Mouse (Mus musculus): ENCODE measurements around the gene Brwd3. TPM values are rescaled to one million over a fixed set of nuclear protein-coding genes. Genes with fewer than 3 reads are reported as not detected.

Brwd3 gene
- 3.7 and 3.8 TPM in 2 replicates for polyA plus RNA-seq (2014; fragmentation: Nextera tagmentation; extraction: Ambion mirVana)

GRCm38 (mm10) chrX:108834090-108834774 is at the start of gene Brwd3:
Gene Brwd3, minus strand, starts transcription at chrX:108834372.
- peak; percentile 93 for ATAC-seq (replicated peaks; ENCODE audit: insufficient number of reproducible peaks, low FRiP score, low TSS enrichment)
- H3K36me3 ChIP-seq (ENCODE audit: control insufficient read depth, insufficient read depth, low read length) = no peaks in the 10 kb centered on the region
- no peaks in the 10 kb centered on the region for H3K27me3 ChIP-seq (ENCODE audit: control insufficient read depth, insufficient read depth, low read length)
- H3K27ac ChIP-seq (ENCODE audit: low read depth, low read length) = peak within 1 kb of the TSS; percentile 77
- peak within 1 kb of the TSS; percentile 59 for H3K4me3 ChIP-seq (ENCODE audit: low read depth, low read length)
- WGBS (ENCODE audit: insufficient replicate concordance) = 19% methylated on average over 33 of the region's 39 CpGs
- no peaks in the 10 kb centered on the region for H3K4me1 ChIP-seq (ENCODE audit: control insufficient read depth, insufficient read depth, low read length)
- H3K9me3 ChIP-seq (replicated peaks; ENCODE audit: control insufficient read depth, low read length) = no peaks in the 10 kb centered on the region
- H3K9ac ChIP-seq (ENCODE audit: low read depth, low read length) = peak within 1 kb of the TSS; percentile 74
- peak within 1 kb of the TSS; percentile 58 for H3K4me2 ChIP-seq

GRCm38 (mm10) chrX:108862632-108863031 is 28.5 kb upstream of the Brwd3 start:
- Histone ChIP-seq H3K9ac (ENCODE audit: low read depth, low read length) (no peak overlapping the region), H3K27ac (ENCODE audit: low read depth, low read length) (no peak overlapping the region), H3K4me1 (ENCODE audit: control insufficient read depth, insufficient read depth, low read length) (no peaks in the 10 kb centered on the region), H3K36me3 (ENCODE audit: control insufficient read depth, insufficient read depth, low read length) (no peaks in the 10 kb centered on the region), H3K9me3 (replicated peaks; ENCODE audit: control insufficient read depth, low read length) (no peaks in the 10 kb centered on the region), H3K27me3 (ENCODE audit: control insufficient read depth, insufficient read depth, low read length) (no peaks in the 10 kb centered on the region), H3K4me3 (ENCODE audit: low read depth, low read length) (no peak overlapping the region), H3K4me2 (no peak overlapping the region)
- 74% methylated on average over 4 of the region's 4 CpGs for WGBS (ENCODE audit: insufficient replicate concordance)
- no peak for ATAC-seq (replicated peaks; ENCODE audit: insufficient number of reproducible peaks, low FRiP score, low TSS enrichment)

GRCm38 (mm10) chrX:108842705-108843104 is 8.5 kb upstream of the Brwd3 start:
- no peaks in the 10 kb centered on the region for H3K36me3 ChIP-seq (ENCODE audit: control insufficient read depth, insufficient read depth, low read length)
- ATAC-seq (replicated peaks; ENCODE audit: insufficient number of reproducible peaks, low FRiP score, low TSS enrichment) = no peak
- no peaks in the 10 kb centered on the region for H3K4me1 ChIP-seq (ENCODE audit: control insufficient read depth, insufficient read depth, low read length)
- H3K4me3 ChIP-seq (ENCODE audit: low read depth, low read length) = no peak overlapping the region
- 93% methylated on average over 2 of the region's 2 CpGs for WGBS (ENCODE audit: insufficient replicate concordance)
- no peak overlapping the region for H3K9ac ChIP-seq (ENCODE audit: low read depth, low read length)
- H3K9me3 ChIP-seq (replicated peaks; ENCODE audit: control insufficient read depth, low read length) = no peaks in the 10 kb centered on the region
- no peak overlapping the region for H3K4me2 ChIP-seq
- no peaks in the 10 kb centered on the region for H3K27me3 ChIP-seq (ENCODE audit: control insufficient read depth, insufficient read depth, low read length)
- H3K27ac ChIP-seq (ENCODE audit: low read depth, low read length) = no peak overlapping the region

GRCm38 (mm10) chrX:108836416-108836815 is 2.2 kb upstream of the Brwd3 start:
- Histone ChIP-seq H3K9ac (ENCODE audit: low read depth, low read length) (no peak overlapping the region), H3K4me3 (ENCODE audit: low read depth, low read length) (no peak overlapping the region), H3K36me3 (ENCODE audit: control insufficient read depth, insufficient read depth, low read length) (no peaks in the 10 kb centered on the region), H3K4me1 (ENCODE audit: control insufficient read depth, insufficient read depth, low read length) (no peaks in the 10 kb centered on the region), H3K27ac (ENCODE audit: low read depth, low read length) (no peak overlapping the region), H3K9me3 (replicated peaks; ENCODE audit: control insufficient read depth, low read length) (no peaks in the 10 kb centered on the region), H3K4me2 (no peak overlapping the region), H3K27me3 (ENCODE audit: control insufficient read depth, insufficient read depth, low read length) (no peaks in the 10 kb centered on the region)
- ATAC-seq (replicated peaks; ENCODE audit: insufficient number of reproducible peaks, low FRiP score, low TSS enrichment) = no peak
- WGBS (ENCODE audit: insufficient replicate concordance) = 56% methylated on average over 2 of the region's 2 CpGs

- WGBS (ENCODE audit: insufficient replicate concordance) = 70% methylated on average over 5 of the region's 5 CpGs
- Histone ChIP-seq H3K36me3 (ENCODE audit: control insufficient read depth, insufficient read depth, low read length) (no peaks in the 10 kb centered on the region), H3K4me2 (peak overlapping the region; percentile 57), H3K27ac (ENCODE audit: low read depth, low read length) (no peak overlapping the region), H3K27me3 (ENCODE audit: control insufficient read depth, insufficient read depth, low read length) (no peaks in the 10 kb centered on the region), H3K9me3 (replicated peaks; ENCODE audit: control insufficient read depth, low read length) (no peaks in the 10 kb centered on the region), H3K4me3 (ENCODE audit: low read depth, low read length) (peak overlapping the region; percentile 59; the same call in 1 of the 2 replicates), H3K4me1 (ENCODE audit: control insufficient read depth, insufficient read depth, low read length) (no peaks in the 10 kb centered on the region), H3K9ac (ENCODE audit: low read depth, low read length) (no peak overlapping the region)
- ATAC-seq (replicated peaks; ENCODE audit: insufficient number of reproducible peaks, low FRiP score, low TSS enrichment) = no peak
These were observed 1.1 kb upstream of the Brwd3 start for GRCm38 (mm10) chrX:108835233-108835632.

GRCm38 (mm10) chrX:108833381-108834020 is 671 bp downstream of the Brwd3 start:
- peak; percentile 40 for ATAC-seq (replicated peaks; ENCODE audit: insufficient number of reproducible peaks, low FRiP score, low TSS enrichment)
- Histone ChIP-seq H3K27ac (ENCODE audit: low read depth, low read length) (peak overlapping the region; percentile 77), H3K27me3 (ENCODE audit: control insufficient read depth, insufficient read depth, low read length) (no peaks in the 10 kb centered on the region), H3K4me1 (ENCODE audit: control insufficient read depth, insufficient read depth, low read length) (no peaks in the 10 kb centered on the region), H3K36me3 (ENCODE audit: control insufficient read depth, insufficient read depth, low read length) (no peaks in the 10 kb centered on the region), H3K4me2 (peak overlapping the region; percentile 58), H3K9ac (ENCODE audit: low read depth, low read length) (peak overlapping the region; percentile 74), H3K4me3 (ENCODE audit: low read depth, low read length) (peak overlapping the region; percentile 59), H3K9me3 (replicated peaks; ENCODE audit: control insufficient read depth, low read length) (no peaks in the 10 kb centered on the region)
- 20% methylated on average over 18 of the region's 21 CpGs for WGBS (ENCODE audit: insufficient replicate concordance)

GRCm38 (mm10) chrX:108832674-108833189 is 1.4 kb downstream of the Brwd3 start:
- H3K36me3 ChIP-seq (ENCODE audit: control insufficient read depth, insufficient read depth, low read length) = no peaks in the 10 kb centered on the region
- H3K27ac ChIP-seq (ENCODE audit: low read depth, low read length) = peak overlapping the region; percentile 77
- peak; percentile 74 for ATAC-seq (replicated peaks; ENCODE audit: insufficient number of reproducible peaks, low FRiP score, low TSS enrichment)
- peak overlapping the region; percentile 59 for H3K4me3 ChIP-seq (ENCODE audit: low read depth, low read length)
- H3K9me3 ChIP-seq (replicated peaks; ENCODE audit: control insufficient read depth, low read length) = no peaks in the 10 kb centered on the region
- peak overlapping the region; percentile 58 for H3K4me2 ChIP-seq
- H3K27me3 ChIP-seq (ENCODE audit: control insufficient read depth, insufficient read depth, low read length) = no peaks in the 10 kb centered on the region
- 16% methylated on average over 12 of the region's 13 CpGs for WGBS (ENCODE audit: insufficient replicate concordance)
- peak overlapping the region; percentile 74 for H3K9ac ChIP-seq (ENCODE audit: low read depth, low read length)
- H3K4me1 ChIP-seq (ENCODE audit: control insufficient read depth, insufficient read depth, low read length) = no peaks in the 10 kb centered on the region

- H3K27me3 ChIP-seq (ENCODE audit: control insufficient read depth, insufficient read depth, low read length) = no peaks in the 10 kb centered on the region
- H3K9ac ChIP-seq (ENCODE audit: low read depth, low read length) = no peak overlapping the region
- no peaks in the 10 kb centered on the region for H3K36me3 ChIP-seq (ENCODE audit: control insufficient read depth, insufficient read depth, low read length)
- ATAC-seq (replicated peaks; ENCODE audit: insufficient number of reproducible peaks, low FRiP score, low TSS enrichment) = no peak
- no peaks in the 10 kb centered on the region for H3K9me3 ChIP-seq (replicated peaks; ENCODE audit: control insufficient read depth, low read length)
- no peak overlapping the region for H3K27ac ChIP-seq (ENCODE audit: low read depth, low read length)
- H3K4me1 ChIP-seq (ENCODE audit: control insufficient read depth, insufficient read depth, low read length) = no peaks in the 10 kb centered on the region
- H3K4me2 ChIP-seq = no peak overlapping the region
- no peak overlapping the region for H3K4me3 ChIP-seq (ENCODE audit: low read depth, low read length)
These were observed 2.9 kb downstream of the Brwd3 start for GRCm38 (mm10) chrX:108831231-108831630.
